Comparison of ENCODE assay signal across 12 mouse cellular contexts in the genomic region with DNA sequence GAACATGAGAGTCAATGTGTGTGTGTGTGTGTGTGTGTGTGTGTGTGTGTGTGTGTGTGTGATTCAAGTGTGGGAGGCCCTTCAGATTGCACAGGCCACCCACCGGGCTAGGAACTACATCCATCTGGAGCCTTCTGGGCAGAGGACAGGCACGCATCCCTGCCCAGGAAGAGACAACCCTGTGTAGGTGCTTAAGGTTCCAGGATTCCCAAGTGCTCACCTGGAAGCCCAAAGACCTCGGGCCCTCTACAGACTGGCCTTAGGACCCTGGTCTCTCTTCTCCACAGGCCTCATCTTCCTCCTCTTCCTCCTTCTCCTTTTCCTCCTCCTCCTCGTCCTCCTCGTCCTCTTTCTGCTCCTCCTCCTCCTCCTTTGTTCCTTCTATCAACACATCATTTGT. TPM values are rescaled to one million over a fixed set of nuclear protein-coding genes. Genes with fewer than 3 reads are reported as not detected.
A peak's percentile ranks its signal among the peaks of the same experiment; 100 is the strongest.
DNase-seq lines count a peak whose midpoint lies in the region; ATAC-seq and TF ChIP-seq lines count a peak whose summit lies in the region.
"Had no signal": no experiment of that assay in that cellular context is flagged by ENCODE, and none has a peak within 500 bp of the region (broad histone marks: within the 10 kb centered on the region; RNA-seq: fewer than 3 reads in every experiment).

No protein-coding gene starts in this region.

- TF ChIP-seq POLR2A in lung, adult 2 months (IDR thresholded peaks at IDR 0.05; ENCODE audit: borderline replicate concordance, extremely low read depth, low read depth, low read length) = no peak

- H3K9me3 ChIP-seq in midbrain, embryonic 16.5 days (replicated peaks; ENCODE audit: control insufficient read depth, low read length, poor library complexity, severe bottlenecking) = no peaks in the 10 kb centered on the region
- H3K9me3 ChIP-seq: heart, embryonic 13.5 days; midbrain, embryonic 12.5 days had no signal

- no peak for TF ChIP-seq CTCF in lung, adult 2 months (IDR thresholded peaks at IDR 0.05; ENCODE audit: insufficient read depth, low read length)

- H3K27me3 ChIP-seq in midbrain, embryonic 16.5 days (ENCODE audit: control insufficient read depth, insufficient read depth, low read depth, low read length) = no peaks in the 10 kb centered on the region

- H3K4me2 ChIP-seq in midbrain, embryonic 16.5 days (ENCODE audit: low read length) = no peak overlapping the region
- H3K4me2 ChIP-seq: heart, embryonic 13.5 days; midbrain, embryonic 12.5 days had no signal

- no peaks in the 10 kb centered on the region for H3K4me1 ChIP-seq in lung, adult 2 months (ENCODE audit: control insufficient read depth, insufficient read depth, low read length)
- H3K4me1 ChIP-seq in midbrain, embryonic 16.5 days (ENCODE audit: control insufficient read depth, insufficient read depth, low read length) = no peaks in the 10 kb centered on the region
- H3K4me1 ChIP-seq: heart, embryonic 13.5 days; midbrain, embryonic 12.5 days had no signal

- no peaks in the 10 kb centered on the region for H3K36me3 ChIP-seq in midbrain, embryonic 16.5 days (ENCODE audit: control insufficient read depth, insufficient read depth, low read length)
- H3K36me3 ChIP-seq: heart, embryonic 13.5 days; midbrain, embryonic 12.5 days had no signal

- no peak overlapping the region for H3K4me3 ChIP-seq in lung, adult 2 months (replicated peaks; ENCODE audit: extremely low read depth, low read depth, low read length)
- no peak overlapping the region for H3K4me3 ChIP-seq in midbrain, embryonic 16.5 days (ENCODE audit: low read depth, low read length)
- H3K4me3 ChIP-seq: heart, embryonic 13.5 days; midbrain, embryonic 12.5 days had no signal

- no peak for ATAC-seq in frontal cortex, adult (ENCODE audit: low TSS enrichment)
- ATAC-seq in midbrain, embryonic 16.5 days = no peak

- 73% methylated on average over 5 of the region's 5 CpGs for WGBS in lung, adult 2 months
- WGBS in midbrain, embryonic 16.5 days = 93% methylated on average over 5 of the region's 5 CpGs

- no peak overlapping the region for H3K9ac ChIP-seq in midbrain, embryonic 16.5 days (ENCODE audit: low read depth, low read length)
- H3K9ac ChIP-seq: heart, embryonic 13.5 days; liver, embryonic 14.5 days; midbrain, embryonic 12.5 days had no signal

- peak; percentile 7 to 12 for DNase-seq in frontal cortex, postnatal 14 days (ENCODE audit: low spot score in 2 of 2)
- peak; percentile 8 for DNase-seq in lung, adult 2 months
- DNase-seq in lung, adult 18-20 months = no peak
- DNase-seq in cerebellum, adult 9-11 months = peak; percentile 45
- peak; percentile 7 for DNase-seq in right cerebral cortex, postnatal 25 days
- DNase-seq in c-Kit-positive CD71-positive TER-119-positive erythroid progenitor cells, embryonic 14.5 days (ENCODE audit: low spot score) = no peak
- DNase-seq: kidney, postnatal 36 days had no signal

- no peak overlapping the region for H3K27ac ChIP-seq in midbrain, embryonic 16.5 days (ENCODE audit: low read length)
- H3K27ac ChIP-seq: heart, embryonic 13.5 days; liver, embryonic 14.5 days; midbrain, embryonic 12.5 days had no signal

RNA-seq across cellular contexts. Expression of gene Ezh2, which starts 53.8 kb away (rescaled TPM):
- 2.6 and 4.9 TPM in 2 replicates for polyA plus RNA-seq in lung, adult 2 months (2012; rRNA removed)
- 54.5 and 67.2 TPM in 2 replicates for polyA plus RNA-seq in midbrain, embryonic 16.5 days (2015; fragmentation: Nextera tagmentation; extraction: Ambion mirVana)

Comparison
In these comparisons a context has a peak if more than half of its experiments do, and no peak if none do; other contexts are left out.
1. DNase-seq: peak in frontal cortex, postnatal 14 days (2 of 2), lung, adult 2 months (single experiment), cerebellum, adult 9-11 months (single experiment) and right cerebral cortex, postnatal 25 days (single experiment); none in lung, adult 18-20 months (0 of 2) and c-Kit-positive CD71-positive TER-119-positive erythroid progenitor cells, embryonic 14.5 days (single experiment).